Mouse (Mus musculus): Measurements from ENCODE around the gene Gm853.

GRCm38 (mm10) chr4:130177087-130177486 is 45.1 kb downstream of the Gm853 start:
- TF ChIP-seq POLR2A (IDR thresholded peaks at IDR 0.05; ENCODE audit: insufficient read depth, low read length) = no peak
- TF ChIP-seq EP300 (IDR thresholded peaks at IDR 0.05; ENCODE audit: insufficient read depth, low read depth, low read length) = no peak
